Mouse (Mus musculus) MEL-GATA-1-ER (cell line): ENCODE data around the gene Ppt1.

Source experiments
- DNase-seq: peaks from one replicate; pipeline ENCODE4 v3.0.0-alpha.2; 2012; ENCODE audit warnings: low read depth; ENCODE audit errors: extremely low read depth

The Ppt1 gene

DNA sequence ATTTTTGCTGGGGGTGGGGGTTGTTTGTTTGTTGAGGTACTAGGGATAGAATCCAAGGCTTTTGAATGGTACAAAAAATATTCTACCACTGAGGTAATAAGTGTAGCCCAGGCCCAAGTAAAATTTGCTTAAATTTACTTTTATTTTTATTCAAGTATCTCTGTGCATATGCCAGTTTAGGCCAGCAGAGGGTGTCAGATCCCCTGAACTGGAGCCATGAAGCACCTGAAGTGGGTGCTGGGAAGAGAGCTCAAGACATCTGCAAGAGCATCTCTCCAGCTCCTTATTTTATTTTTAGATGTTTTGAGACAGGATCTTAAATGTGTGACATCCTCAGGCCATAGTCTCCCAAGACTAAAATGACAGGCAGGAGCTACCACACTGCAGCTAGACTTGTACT lies 34.0 kb downstream of the Ppt1 start:
- DNase-seq: no peak

DNA sequence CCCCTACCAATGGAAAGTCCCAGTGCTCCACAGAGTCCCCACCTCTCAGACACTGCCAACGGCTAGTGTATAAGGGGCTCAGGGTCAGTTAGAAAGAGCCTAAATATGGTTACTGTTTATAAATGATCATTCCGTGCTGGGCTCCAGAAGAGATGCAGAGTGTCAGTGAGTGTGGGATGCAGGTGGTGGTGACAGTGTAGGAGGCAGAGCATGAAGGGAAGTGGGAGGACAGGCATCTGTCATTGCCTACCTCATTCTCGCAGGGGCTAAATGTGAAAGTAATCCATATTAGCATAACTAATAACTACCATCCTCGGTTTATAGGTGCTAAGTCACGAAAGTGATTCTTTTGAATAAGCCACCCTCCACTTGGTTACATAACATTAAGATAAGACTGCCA lies 34.7 kb downstream of the Ppt1 start:
- no peak for DNase-seq

GRCm38 (mm10) chr4:122871269-122871668 lies 35.2 kb downstream of the Ppt1 start:
- no peak for DNase-seq

DNA sequence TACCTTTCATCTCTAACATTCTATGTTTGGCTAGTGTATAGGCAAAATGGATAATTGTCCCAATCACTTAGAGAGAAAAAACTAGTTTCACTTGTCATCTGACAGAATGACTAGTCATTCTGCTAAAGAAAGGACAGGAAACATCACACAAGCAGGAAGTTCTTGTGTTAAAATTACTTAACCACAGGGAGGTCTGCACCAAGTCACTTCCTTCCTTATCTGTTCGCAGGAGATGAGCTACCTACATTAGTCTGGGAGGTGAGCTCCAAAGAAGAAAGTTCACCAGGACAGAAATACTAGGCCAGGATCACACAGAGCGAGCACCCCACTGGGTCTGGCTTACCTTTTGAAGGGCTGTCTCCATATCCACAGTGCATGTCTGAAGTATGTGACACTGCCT lies 35.9 kb downstream of the Ppt1 start:
- DNase-seq: peak; percentile 72

- no peak for DNase-seq
Measured at GRCm38 (mm10) chr4:122873003-122873402, 37.0 kb downstream of the Ppt1 start.

- DNase-seq: no peak
Measured at GRCm38 (mm10) chr4:122873512-122873911, 37.5 kb downstream of the Ppt1 start.

- DNase-seq: no peak
Measured at GRCm38 (mm10) chr4:122878333-122879070, 42.5 kb downstream of the Ppt1 start.

- DNase-seq: no peak
Measured at GRCm38 (mm10) chr4:122882544-122882943, 46.5 kb downstream of the Ppt1 start.

DNA sequence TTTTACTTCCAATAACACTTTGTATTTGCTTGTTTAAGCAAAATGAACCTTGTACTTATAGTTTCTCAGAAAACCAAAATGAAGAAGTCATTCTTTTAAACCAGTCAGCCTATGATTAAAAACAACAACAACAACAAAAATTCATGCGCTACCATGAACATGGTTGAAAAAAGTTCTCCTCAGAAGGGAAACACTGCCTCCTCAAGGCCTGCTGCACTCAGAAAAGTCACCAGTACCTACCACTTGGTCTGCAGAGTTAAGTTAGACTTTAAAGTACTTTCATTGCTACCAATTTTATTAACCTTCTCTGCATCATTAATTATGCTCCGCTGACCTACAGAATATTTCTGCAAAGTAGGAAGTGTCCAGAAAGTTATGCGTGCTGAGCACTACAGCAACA lies 47.3 kb downstream of the Ppt1 start:
- no peak for DNase-seq

DNA sequence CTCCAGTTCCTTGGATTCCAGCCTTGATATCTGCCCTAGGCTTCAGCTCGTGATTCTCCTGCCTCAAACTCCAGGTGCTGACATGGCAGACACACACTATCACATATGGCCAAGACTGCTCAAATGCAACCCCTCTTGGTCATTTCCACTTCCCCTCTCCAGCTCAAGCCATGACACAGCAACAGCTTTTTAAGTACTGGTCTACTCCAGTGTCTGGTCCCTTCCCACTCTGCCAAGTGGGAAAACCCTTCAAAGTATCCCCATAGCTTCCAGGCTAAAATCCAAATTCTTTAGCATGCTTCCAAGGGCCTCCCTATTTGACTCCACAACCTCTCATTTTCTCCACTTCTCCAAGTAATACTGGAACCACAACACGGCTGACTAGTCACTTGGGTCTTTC lies 48.0 kb downstream of the Ppt1 start:
- no peak for DNase-seq

DNA sequence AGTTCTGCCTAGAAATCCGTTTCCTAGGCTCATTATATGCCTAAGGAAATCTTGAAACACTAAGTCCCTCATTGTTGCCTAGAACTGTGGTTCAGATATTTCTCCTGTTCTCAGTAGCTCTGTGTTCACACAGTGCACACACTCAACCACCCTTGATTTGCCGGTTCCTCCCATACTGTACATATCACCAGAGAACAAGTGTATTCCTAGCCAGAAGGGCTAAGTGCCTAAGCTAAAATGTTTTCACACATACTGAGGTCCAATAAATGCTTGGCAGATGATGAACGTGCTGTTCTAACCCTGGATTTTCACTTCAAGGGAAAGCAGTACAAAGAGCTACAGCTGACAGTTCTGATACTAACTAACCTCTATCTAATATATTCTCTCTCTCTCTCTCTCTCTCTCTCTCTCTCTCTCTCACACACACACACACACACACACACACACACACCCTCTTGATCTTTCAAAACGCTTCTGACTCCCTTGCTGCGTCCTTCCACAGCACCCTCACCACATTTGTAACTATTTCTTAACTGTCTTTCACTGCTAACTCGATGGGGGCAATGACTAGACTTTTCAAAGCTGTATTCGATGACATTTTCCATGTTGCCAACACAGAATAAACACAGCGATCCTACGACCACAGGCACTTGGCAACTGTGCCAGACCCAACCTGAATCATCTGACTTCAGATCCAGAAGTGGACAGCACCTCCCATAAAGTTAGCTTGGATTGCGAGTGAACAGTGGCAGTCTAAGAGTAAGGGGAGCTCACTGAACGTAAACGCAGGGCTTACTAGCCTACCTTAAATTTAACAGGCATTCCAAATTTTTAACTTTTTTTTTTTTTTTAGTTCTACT lies 48.7 kb downstream of the Ppt1 start:
- no peak for DNase-seq

GRCm38 (mm10) chr4:122885768-122886578 lies 49.9 kb downstream of the Ppt1 start, which contains the start of gene Cap1:
Gene Cap1, minus strand, starts transcription at chr4:122886056.
- DNase-seq: peak; percentile 97

DNA sequence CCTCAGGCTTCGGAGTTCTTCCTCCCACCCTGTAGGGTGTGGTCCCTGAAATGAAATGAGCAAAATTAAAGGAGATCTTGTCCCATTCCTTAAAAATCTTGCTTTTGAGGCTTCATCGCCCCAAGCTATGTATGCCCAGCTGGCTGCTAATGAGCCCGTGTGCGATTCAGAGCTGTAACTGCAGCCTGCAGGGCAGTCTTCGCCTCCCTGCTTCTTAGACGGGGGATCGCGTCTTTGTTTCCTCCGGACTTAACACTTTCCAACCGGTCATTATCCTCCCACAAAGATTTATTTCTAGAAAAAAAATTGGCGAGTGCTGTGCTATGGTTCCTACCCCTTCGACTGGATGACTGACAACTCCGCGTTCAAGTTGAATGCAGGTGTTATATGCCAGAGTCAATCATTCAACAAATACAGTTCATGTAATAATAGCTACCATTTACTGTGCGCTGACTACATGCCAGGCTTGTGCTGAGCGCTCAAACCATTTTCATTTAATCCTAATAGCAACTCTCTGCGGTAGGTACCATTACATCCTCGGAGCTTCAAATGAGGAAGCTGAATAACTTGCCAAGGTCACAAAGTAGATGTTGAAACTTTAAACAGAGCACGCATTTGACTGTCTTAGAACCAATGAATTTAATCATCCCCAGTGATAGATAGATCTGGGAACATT lies 50.7 kb downstream of the Ppt1 start:
- DNase-seq: no peak

DNA sequence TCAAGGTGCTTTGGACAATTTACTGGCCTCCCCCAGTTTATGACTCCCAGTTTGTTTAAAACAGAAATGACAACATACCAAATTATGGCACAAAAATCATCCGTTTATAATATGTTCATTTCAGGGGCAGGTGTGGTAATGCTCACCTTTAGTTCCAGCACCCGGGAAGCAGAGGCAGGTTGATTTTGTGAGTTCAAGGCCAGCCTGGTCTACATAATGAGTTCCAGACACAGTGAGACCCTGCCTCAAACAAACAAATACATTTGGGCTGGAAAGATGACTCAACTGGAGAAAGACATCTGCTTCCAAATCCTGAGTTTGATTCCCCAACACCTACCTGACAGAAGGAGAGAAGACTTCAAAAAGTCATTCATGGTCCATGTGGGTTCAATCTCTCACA lies 51.3 kb downstream of the Ppt1 start:
- DNase-seq: no peak

GRCm38 (mm10) chr4:122890881-122891481 lies 54.9 kb downstream of the Ppt1 start:
- no peak for DNase-seq

DNA sequence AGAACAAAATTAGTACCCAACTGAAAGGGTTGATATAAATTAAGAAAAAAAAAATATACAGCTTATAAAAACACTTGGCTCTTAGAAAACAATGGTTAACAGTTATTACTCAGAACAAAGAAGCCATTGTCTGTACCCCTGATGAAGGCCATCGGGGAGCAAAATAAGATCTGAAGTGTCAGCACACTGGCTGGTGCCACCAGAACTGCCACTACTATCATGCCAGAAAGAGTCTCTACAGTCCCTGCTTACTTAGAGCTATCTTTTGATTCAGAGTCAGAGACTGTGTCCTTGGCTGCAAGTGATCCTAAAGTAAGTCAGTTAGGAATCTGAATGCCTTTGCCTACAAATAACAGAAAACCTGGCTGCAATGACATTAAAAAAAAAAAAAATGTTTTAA lies 55.6 kb downstream of the Ppt1 start:
- no peak for DNase-seq

- DNase-seq: no peak
Measured at GRCm38 (mm10) chr4:122892157-122892556, 56.1 kb downstream of the Ppt1 start.

- DNase-seq: no peak
Measured at GRCm38 (mm10) chr4:122897750-122898149, 61.7 kb downstream of the Ppt1 start.

GRCm38 (mm10) chr4:122898313-122898712 lies 62.3 kb downstream of the Ppt1 start:
- DNase-seq: no peak

- no peak for DNase-seq
Measured at GRCm38 (mm10) chr4:122902156-122902555, 66.1 kb downstream of the Ppt1 start.

GRCm38 (mm10) chr4:122903709-122904108 lies 67.7 kb downstream of the Ppt1 start:
- DNase-seq: no peak
